Mouse (Mus musculus): Measurements from ENCODE around the gene Mcee.

Gene Mcee

GRCm38 (mm10) chr7:64439595-64440518 lies 47.5 kb downstream of the Mcee start:
- no peak for DNase-seq

- no peak for DNase-seq
These were observed 48.1 kb downstream of the Mcee start for GRCm38 (mm10) chr7:64440519-64440918.

GRCm38 (mm10) chr7:64450631-64451030 lies 58.2 kb downstream of the Mcee start:
- no peak for DNase-seq

GRCm38 (mm10) chr7:64451441-64451840 lies 59.0 kb downstream of the Mcee start:
- DNase-seq, result peak; percentile 78

GRCm38 (mm10) chr7:64451861-64452382 lies 59.5 kb downstream of the Mcee start:
- DNase-seq, result no peak

GRCm38 (mm10) chr7:64452471-64453222 lies 60.2 kb downstream of the Mcee start:
- DNase-seq, result peak; percentile 47

GRCm38 (mm10) chr7:64456176-64456575 lies 63.8 kb downstream of the Mcee start:
- no peak for DNase-seq

GRCm38 (mm10) chr7:64456676-64457075 lies 64.3 kb downstream of the Mcee start:
- no peak for DNase-seq

GRCm38 (mm10) chr7:64457811-64458210 lies 65.4 kb downstream of the Mcee start:
- DNase-seq, result no peak
